Mouse (Mus musculus) thymus, postnatal 14 days (tissue): ENCODE results near the gene Cog5.

Source experiments
- DNase-seq: peaks from one replicate; pipeline ENCODE4 v3.0.0; 2021

Gene Cog5

DNA sequence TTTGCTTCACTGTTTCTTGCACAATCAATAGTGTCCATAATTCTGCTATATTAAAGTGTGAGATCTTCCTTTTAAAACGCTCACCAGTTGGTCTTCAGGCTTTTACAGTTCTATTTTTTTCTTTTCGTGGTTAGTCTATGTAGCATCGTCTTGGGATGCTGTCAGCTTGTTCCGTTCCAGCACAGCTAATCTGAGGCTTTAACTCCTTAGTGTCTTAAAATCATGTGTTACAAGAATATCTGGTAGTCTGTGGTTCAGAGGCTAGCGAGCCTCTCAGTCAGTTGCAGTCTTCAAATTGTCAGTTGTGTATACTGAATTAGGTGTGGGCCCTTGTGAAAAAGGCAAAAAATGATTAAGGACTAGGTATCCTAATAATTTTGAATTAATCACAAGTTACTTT is 57.6 kb downstream of the Cog5 start:
- DNase-seq = no peak

DNA sequence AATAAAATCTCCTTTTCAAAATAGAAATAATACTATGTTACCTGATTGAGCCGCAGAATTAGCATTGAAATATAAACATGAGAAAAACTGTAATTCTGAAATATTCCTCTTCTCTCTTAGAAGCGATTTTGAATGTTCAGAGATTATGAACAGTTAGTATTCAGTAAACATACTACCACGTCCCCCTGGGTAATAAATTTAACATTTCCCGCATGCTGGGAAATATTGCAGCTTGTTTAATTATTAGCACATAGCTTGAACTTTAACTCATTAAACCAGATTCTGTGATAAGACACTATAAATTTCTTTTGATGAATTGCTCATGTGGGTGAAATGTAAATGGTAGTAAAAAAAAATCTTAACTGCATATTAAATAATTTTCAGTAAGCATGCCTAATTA is 58.1 kb downstream of the Cog5 start:
- DNase-seq = no peak

DNA sequence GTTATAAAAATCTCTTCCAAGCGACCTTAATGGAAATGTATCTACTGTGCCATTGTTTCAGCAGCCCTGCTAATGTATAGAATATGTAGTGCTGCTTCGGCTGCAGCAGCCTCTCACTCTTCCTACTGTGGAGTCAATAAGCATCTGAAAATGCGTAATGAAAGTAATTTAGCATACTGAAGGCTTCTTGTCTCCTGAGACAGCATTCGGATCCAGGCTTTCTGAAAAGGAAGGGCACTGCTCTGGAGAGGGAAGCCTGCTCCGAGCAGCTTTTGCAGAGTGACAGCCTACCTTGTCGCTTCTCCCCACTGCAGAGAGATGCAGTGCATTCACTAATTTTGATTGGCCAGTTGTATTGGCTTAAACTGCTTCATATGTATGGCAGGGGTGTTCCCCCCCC is 58.9 kb downstream of the Cog5 start, which contains the start of gene Gpr22:
Gpr22 (minus strand) TSS at position 348 of the 400 bp plus-strand sequence.
- no peak for DNase-seq

DNA sequence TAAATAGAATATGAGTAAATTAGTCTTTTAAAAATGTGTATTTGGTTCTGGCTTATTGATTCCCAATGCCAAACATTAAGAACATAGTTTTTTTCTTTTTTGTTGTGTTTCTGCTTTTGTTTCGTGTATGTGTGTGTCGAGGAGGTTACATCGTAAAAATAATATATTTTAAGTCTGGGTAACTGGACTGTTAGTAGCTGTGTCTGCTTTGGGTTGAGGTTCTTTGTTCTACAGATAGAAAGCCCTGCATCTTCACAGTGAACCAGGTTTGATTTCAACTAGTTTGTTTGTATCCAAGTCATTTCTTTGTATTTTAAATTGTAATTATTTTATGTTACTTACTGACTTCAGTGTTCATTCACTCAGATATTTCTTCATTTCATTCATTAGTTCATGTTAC is 59.4 kb downstream of the Cog5 start:
- no peak for DNase-seq

DNA sequence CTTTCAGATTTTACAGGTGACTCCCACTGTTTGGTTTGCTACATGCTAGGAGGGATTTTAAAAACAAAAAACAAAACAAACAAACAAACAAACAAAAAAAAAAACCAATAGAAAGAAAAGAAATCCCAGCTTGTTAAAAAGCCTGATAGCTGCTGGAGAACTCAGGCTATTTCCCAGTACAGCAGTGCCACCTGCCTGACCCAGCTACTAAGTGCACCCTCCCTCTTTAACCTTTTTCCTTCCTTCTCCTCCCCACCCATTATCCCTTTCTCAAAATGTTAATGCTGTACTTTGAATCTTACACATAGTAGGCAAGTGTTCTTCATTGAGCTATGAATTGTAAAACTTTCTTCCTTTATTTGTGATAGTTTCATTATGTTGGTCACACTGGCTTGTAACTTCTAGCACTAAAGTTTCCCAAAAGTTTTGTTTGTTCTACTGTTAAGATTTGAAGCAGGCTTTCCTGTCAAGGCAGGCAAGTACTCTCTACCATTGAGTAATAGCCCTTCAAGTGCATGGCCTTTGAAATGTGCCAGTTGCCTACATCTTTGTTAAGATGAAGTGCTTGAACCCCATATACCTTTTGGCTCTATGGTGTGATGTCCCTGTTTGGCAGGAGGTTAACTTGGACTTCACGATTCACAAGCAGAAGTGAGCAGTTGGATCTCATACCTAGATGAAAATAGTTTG is 65.1 kb downstream of the Cog5 start:
- DNase-seq = no peak

DNA sequence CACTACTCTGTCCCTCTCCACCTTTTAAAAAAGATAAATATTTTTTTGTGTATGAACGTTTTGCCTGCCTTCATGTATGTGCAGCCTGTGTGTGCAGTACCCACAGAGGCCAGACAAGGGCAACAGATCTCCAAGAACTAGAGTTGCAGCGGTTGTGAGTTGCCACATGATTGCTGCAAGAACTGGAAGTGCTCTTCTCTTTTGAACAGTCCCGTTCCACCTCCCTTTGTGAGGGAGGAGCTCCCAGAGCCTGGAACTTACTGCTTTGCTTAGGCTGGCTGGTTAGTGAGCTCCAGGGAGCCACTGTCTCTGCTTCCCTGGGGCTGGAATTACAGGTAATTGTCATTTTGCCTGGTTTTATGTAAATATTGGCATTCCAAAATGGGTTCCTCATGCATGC is 69.9 kb downstream of the Cog5 start:
- no peak for DNase-seq

DNA sequence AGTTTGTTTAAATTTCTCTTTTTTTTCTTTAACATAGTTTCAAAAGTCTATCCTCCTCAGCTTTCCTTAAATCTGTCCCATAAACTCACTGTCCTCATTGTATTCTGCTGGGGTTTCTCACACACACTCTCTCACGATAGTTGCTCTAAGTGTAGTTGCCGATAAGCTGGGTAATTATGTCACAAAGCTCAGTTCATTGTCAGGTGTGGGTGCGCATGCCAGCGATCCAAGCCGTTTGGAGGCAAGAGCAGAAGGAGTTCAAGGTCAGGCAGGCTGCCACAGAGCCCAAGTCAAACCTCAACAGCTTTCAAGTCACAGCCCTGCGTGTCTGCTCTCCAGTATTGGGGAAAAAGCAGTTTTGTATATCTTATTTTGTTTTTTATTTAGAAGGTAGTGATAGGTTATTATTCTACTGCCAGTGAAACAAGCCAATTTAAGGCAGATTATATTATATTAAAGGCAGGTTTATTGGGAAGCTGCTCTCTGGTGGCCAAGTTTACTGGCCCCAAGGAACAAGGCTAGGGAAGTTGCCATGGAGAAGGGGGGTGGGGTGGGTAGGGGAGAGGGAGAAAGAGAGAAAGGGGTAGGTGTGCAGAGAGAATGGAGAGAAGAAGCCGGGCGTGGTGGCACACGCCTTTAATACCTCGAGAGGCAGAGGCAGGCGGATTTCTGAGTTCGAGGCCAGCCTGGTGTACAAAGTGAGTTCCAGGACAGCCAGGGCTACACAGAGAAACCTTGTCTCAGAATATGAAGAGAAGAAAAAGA is 71.0 kb downstream of the Cog5 start:
- DNase-seq = no peak

DNA sequence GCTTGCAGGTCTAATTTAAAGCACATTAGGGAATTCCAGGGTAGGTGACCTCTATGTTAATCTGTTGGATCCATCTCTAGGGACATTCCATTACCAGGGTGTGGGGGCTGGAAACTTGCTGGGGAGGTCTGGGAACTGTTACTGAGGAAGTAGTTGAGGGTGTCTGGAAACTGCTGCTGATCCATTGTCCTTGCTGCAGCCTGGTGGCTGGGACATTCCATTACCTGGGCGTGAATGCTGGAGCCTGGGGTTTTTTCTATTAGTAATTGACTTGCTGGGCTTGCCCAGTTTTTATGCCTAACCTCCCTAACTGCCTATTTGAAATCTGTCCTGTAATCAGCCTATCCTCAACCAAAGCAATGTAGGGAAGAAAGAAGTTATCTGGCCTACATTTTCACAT is 72.0 kb downstream of the Cog5 start:
- no peak for DNase-seq

DNA sequence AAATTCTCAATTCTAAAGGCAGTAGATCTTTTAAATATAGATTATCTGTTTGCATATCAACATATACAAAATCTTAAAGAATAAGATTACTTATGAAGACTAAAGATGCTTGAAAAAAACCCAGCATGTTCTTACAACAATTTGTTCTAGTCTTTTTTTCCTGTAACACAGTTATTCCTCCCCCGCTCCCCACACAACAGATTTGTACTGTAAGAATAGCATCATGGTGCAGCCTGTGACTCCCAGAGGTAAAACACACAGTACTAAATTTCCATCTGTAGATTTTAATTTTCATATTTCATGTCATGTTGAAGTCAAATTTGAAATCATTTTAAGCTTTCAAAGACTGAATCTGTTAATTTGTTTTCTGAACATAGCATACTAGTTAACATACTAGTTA is 75.5 kb downstream of the Cog5 start:
- DNase-seq = no peak

DNA sequence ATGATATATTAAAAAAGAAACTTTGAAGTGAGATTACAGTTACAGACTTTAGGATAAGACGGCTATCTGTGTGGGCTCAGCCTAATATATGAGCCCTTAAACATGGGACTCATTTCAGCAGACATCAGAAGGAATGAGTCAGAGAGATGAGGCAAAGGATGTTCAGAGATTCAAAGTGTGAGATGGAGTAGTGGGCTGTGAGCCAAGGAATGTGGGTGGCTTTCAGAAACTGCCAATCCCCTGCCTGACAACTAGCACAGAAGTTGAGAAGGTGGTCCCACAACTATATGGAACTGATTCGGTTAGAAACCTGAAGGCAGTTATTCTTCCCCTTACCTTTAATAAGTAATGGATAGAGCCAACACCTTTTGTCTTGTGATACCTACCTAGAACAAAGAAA is 79.9 kb downstream of the Cog5 start:
- DNase-seq = no peak

DNA sequence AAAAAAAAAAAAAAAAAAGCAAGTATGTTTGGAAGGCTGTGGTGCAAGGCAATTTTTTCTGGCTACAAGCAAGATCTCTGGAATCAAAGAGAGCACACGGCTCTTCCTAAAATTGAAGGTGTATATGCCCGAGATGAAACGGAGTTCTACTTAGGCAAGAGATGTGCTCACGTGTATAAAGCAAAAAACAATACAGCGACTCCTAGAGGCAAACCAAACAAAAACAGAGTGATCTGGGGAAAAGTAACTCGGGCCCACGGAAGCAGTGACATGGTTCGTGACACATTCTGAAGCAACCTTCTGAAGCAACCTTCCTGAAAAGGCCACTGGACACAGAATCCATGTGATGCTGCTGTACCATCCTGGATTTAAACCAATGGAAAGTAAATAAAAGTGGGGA is 92.6 kb downstream of the Cog5 start:
- DNase-seq = no peak

DNA sequence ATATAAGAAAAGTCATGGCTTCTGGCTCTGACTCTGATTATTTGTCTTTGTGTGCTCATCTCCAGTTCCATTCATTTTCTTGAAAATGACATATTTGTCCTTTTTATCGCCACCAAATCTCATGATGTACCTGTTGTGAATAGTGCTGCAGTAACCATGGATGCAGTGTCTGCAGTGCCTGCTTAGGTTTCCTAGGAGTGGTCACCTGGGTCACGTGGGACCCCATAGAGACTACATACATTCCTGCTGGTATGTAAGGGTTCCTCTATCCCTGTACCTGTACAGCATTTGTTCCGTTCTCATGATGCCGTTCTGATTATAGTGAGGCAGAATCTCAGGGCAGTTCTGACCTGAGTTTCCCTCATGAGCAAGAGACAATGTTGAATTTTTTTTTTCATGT is 95.2 kb downstream of the Cog5 start:
- no peak for DNase-seq

DNA sequence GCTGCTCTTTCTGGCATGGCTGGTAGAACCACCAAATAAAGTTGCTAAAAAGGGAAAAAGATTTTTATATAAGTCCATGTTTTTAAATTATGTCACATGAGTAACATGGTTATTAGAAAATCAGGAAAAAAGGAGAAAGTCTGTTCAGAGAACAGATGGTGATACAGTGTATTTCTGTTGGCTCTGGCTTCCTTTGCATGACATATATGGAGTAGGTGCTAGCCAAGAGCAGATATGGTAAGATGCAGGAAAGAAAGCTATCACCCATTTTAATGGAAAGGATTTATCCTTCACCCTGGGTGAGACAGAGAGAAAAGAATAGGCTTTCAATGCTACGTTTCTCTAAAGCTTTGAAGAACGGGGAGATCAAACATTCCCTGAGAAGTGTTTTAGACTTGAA is 99.8 kb downstream of the Cog5 start:
- DNase-seq = no peak

DNA sequence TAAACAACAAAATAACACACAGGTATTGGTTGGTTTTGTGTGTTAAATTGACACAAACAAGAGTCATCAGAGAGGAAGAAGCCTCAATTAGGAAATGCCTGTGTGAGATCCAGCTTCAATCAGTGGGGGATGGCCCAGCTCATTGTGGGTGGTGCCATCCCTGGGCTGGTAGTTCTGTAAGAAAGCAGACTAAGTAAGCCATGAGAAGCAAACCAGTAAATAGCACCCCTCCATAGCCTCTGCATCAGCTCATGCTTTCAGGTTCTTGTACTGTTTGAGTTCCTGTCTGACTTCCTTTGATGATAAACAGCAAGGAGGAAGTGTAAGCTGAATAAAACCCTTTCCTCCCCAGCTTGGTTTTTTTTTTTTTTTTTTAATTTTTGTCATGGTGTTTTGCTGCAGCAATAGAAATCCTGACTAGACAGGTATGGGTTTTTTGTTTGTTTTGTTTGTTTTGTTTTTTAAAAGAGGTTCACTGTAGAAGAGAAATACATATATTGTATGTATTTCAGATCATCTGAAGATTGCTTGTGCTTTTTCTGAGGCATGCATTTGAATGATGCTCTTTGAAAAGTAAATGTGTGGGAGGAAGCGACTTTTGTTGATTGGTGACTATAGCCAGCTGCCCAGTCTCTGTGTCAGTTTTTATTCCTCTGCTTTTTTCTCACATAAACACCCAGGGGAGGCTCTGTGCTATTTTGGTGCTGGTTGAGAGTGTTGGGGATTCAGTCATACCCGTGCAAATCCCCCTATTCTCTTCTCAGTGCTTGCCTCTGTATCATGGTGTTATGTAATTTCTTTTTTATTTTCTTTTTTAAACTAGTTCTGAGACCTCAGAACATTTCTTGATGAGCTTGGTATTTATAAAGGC is 101.5 kb downstream of the Cog5 start:
- peak; percentile 24 for DNase-seq

DNA sequence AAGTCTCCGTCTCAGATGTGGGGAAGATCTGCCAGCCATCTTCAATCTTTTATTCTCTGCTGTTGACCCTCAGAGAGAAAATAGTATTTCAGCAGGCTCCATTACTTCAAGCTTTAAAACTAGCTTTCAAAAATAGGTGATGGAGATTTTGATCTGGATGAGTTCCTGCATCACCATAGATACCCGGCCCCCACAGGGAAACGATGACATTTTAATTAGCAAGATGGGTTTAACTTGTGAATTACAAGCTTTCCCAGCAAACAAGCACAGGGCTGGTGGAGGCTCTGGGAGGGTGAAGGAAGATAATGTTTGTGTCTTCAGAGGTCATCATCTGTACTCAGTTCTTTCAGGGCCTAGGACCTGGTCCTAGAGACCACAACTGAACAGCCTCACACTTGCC is 118.9 kb downstream of the Cog5 start:
- no peak for DNase-seq

DNA sequence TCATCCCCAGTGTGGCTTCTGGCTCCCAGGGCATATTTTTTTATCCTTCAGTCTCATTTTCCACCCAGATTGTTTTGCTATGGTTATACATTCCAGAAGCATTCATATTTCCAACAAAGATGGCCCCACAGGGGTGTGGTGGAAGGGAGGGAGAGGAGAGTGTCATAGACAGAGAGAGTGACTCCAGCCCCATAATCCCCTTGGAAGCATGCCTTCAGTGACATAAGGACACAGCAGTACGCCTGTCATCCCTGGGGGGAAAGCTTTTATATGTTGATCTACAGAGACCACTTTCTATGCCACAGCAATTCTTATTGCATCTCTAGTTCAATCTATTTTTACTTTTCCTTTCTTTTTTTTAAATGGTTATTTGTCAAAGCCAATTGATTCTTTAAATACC is 129.6 kb downstream of the Cog5 start:
- no peak for DNase-seq

DNA sequence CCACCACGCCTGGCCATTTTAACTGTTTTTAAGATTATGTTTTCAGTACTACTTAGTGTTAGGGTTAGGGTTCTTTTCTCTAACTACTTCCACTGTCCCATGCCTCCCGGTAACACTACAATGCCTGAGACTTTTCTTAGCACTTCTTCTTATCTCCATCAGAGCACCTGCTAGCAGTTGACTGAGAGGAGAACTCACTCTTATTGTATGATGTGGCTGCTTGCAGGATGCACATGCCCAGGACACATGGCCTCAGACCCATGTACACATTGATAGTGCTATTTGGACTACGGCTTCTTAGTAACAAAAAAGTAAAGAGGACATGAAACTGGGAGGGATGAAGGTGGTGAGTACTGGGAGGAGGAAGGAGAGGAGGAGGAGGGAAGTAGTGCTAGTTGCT is 133.9 kb downstream of the Cog5 start:
- DNase-seq = no peak

DNA sequence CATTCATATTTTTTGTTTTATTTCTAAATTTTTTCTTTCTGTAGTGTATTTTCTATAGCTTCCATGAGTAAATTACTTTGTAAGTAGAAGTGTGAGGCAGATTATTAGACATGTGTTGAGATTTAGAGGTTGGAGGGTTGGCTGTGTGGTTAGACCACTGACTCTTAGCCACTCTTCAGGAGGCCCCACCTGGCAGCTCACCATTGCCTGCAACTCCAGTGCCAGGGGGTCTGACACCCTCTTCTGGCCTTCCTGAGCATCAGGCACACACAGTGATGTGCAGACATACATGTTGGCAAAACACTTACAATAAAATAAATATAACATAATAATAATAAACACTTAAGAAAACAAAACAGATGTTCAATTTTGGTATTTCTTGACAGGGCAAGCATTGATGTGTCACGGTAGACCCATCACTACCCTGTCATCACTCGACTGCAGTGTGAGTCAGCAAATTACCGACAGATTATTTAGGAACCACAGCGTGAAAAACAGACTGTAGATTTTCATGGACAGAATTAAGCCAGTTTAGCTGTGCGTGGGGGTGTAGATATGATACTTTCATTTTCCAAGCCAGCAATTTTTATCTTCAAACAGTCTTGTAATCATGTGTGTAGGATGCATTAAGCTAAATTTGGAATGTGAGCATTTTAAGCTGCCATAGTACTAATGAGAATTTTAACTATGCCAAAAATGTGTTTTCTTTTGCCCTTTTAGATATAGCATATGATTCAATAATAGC is 151.9 kb downstream of the Cog5 start:
- DNase-seq = no peak

DNA sequence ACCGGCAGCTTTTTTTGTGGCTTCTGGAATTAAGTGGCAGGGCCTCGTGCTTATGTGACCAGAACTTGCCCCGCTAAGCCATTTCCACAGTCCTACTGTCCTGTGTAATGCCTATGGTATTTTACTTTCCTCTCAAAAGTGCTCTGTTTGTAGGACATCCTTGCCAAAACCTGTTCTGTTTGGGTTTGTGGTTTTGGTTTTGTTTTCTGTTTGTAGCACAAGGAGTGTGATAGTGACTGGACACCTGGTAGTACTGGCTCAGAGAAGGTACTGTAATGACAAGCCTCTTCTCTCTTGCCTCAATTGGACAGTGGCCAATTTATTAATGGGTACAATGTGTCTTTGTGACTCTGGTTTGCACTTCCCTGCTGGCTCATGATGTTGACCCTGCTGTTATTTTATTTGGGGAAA is 163.4 kb downstream of the Cog5 start:
- DNase-seq = no peak

DNA sequence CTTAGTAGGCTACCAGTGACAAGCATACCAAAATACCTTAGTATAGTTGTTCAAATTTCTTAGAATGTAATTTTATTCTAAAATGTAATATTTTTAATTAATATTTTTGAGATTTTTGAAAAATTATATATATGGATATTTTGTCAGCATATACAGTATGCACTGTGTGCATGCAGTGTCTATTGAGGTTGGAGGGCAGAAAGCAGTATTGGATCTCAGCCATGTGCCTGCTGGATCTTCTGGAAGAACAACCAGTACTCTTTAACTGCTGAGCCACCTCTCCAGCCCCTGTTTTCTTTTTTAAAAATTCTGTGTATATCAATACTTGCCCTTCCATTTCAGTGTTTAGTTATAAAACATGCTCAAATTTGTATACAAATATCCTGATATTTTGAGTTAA is 164.4 kb downstream of the Cog5 start:
- no peak for DNase-seq

DNA sequence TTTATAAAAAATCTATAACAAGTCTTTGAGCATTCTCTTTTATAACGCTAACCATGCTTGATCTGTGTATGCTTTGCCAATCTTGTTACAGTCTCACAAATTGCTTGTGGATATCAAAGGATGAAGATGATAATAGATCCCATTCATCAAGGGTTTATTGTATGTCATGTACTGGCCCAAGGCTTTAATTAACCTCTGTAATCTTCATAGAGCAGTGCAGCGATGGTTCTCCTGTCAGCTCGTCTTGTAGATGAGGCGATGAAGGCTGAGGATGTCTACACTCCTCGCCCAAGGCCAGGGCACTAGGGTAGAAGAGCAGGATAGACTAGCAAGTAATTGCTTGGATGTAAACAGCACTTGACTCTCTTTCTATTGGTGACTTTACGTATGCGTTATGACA is 164.9 kb downstream of the Cog5 start:
- no peak for DNase-seq

DNA sequence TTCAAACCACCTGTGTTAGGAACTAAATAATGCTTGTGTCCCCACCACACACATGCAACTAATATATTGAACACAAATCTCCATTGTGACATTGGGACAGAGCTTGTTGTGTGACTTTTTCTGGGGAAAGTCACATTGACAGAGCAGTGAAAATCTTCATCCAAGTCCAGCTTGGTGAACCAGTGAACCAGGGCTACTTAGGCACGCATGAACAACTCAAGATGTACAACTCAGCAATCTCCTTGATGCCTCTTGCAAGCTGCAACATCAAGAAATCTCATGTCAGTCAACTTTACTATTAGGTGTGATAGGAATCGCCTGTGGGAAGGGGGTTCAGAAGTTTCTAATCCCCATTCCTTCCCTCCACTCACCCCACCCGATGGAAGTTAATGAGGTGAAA is 169.0 kb downstream of the Cog5 start:
- no peak for DNase-seq

DNA sequence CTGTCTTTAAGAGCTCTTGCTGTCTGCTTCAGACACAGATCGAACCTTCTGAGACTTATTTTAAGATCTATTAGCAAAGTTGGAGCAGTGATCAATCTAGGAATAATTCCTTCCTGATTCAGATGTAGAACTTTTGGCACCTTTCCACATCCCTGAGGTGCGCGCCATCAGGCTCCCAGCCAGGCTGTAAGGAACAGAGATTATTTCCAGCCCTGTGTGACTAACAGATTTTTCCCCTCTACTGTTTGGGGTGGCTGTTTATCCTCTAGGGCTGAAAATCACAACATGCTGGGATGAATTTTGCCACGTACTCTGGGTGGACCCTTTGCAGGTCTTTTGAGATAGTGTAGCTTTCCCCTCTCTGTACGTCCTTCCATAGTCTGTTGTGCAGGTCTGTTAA is 170.2 kb downstream of the Cog5 start:
- DNase-seq = no peak
